7 mouse cellular contexts compared by ENCODE assay signal in genomic region chr4:88938712-88939032, GRCm38 (mm10). TPM values are rescaled to one million over a fixed set of nuclear protein-coding genes. Genes with fewer than 3 reads are reported as not detected.
DNase-seq lines count a peak whose midpoint lies in the region; ATAC-seq and TF ChIP-seq lines count a peak whose summit lies in the region.

No protein-coding gene starts in this region.

- no peak for TF ChIP-seq CTCF in lung, embryonic 14.5 days (IDR thresholded peaks at IDR 0.05; ENCODE audit: low read depth)

- no peaks in the 10 kb centered on the region for H3K9me3 ChIP-seq in lung, embryonic 14.5 days (ENCODE audit: low read depth, low read length)
- H3K9me3 ChIP-seq in embryonic facial prominence, embryonic 15.5 days (replicated peaks): no peaks in the 10 kb centered on the region
- H3K9me3 ChIP-seq in intestine, embryonic 14.5 days (ENCODE audit: control insufficient read depth, low read length): no peaks in the 10 kb centered on the region
- no peaks in the 10 kb centered on the region for H3K9me3 ChIP-seq in neural tube, embryonic 13.5 days

- no peaks in the 10 kb centered on the region for H3K4me1 ChIP-seq in lung, embryonic 14.5 days (ENCODE audit: insufficient read depth)
- peaks cover 8% of the 10 kb centered on the region for H3K4me1 ChIP-seq in embryonic facial prominence, embryonic 15.5 days
- no peaks in the 10 kb centered on the region for H3K4me1 ChIP-seq in intestine, embryonic 14.5 days (replicated peaks; ENCODE audit: control insufficient read depth, insufficient read depth, low read length)
- H3K4me1 ChIP-seq in neural tube, embryonic 13.5 days (replicated peaks): no peaks in the 10 kb centered on the region; the same call in 1 of the 2 replicates

- no peak for DNase-seq in lung, embryonic 14.5 days
- no peak for DNase-seq in lung, postnatal 36 days
- DNase-seq in intestine, embryonic 14.5 days (ENCODE audit: low spot score): peak; percentile 81
- no peak for DNase-seq in urinary bladder, postnatal 10 days (ENCODE audit: low spot score)
- no peak for DNase-seq in Muller cell, postnatal 12 days (ENCODE audit: inconsistent ontology term)

- 9% methylated on average over 11 of the region's 11 CpGs for WGBS in lung, embryonic 14.5 days
- 5% methylated on average over 11 of the region's 11 CpGs for WGBS in embryonic facial prominence, embryonic 15.5 days
- WGBS in intestine, embryonic 14.5 days: 9% methylated on average over 11 of the region's 11 CpGs
- 6% methylated on average over 11 of the region's 11 CpGs for WGBS in neural tube, embryonic 13.5 days

- H3K27me3 ChIP-seq in lung, embryonic 14.5 days (ENCODE audit: insufficient read depth, low read length): peaks cover 29% of the 10 kb centered on the region
- H3K27me3 ChIP-seq in embryonic facial prominence, embryonic 15.5 days: peaks cover 25% of the 10 kb centered on the region
- peaks cover 43% of the 10 kb centered on the region for H3K27me3 ChIP-seq in intestine, embryonic 14.5 days (replicated peaks; ENCODE audit: control insufficient read depth, insufficient read depth, low read length)
- H3K27me3 ChIP-seq in neural tube, embryonic 13.5 days: peaks cover 39% of the 10 kb centered on the region

- H3K9ac ChIP-seq in lung, embryonic 14.5 days: peak overlapping the region; percentile 61
- H3K9ac ChIP-seq in embryonic facial prominence, embryonic 15.5 days: no peak overlapping the region
- H3K9ac ChIP-seq in intestine, embryonic 14.5 days (ENCODE audit: low read length): peak overlapping the region; percentile 29; the same call in 1 of the 2 replicates
- H3K9ac ChIP-seq in neural tube, embryonic 13.5 days: peak overlapping the region; percentile 76

- H3K4me3 ChIP-seq in lung, embryonic 14.5 days (ENCODE audit: low read depth, low read length): peak overlapping the region; percentile 64
- H3K4me3 ChIP-seq in embryonic facial prominence, embryonic 15.5 days (replicated peaks): peak overlapping the region; percentile 61
- peak overlapping the region; percentile 43 for H3K4me3 ChIP-seq in intestine, embryonic 14.5 days (ENCODE audit: low read depth, low read length)
- H3K4me3 ChIP-seq in neural tube, embryonic 13.5 days: peak overlapping the region; percentile 63

- peak overlapping the region; percentile 88 for H3K4me2 ChIP-seq in lung, embryonic 14.5 days
- peak overlapping the region; percentile 92 for H3K4me2 ChIP-seq in embryonic facial prominence, embryonic 15.5 days (replicated peaks)
- H3K4me2 ChIP-seq in intestine, embryonic 14.5 days (ENCODE audit: low read length): peak overlapping the region; percentile 75
- peak overlapping the region; percentile 86 for H3K4me2 ChIP-seq in neural tube, embryonic 13.5 days

- ATAC-seq in lung, embryonic 14.5 days (ENCODE audit: insufficient read depth): peak; percentile 67; the same call in 1 of the 2 replicates
- no peak; the same call in 1 of the 2 replicates for ATAC-seq in embryonic facial prominence, embryonic 15.5 days (ENCODE audit: insufficient number of reproducible peaks, low FRiP score, low TSS enrichment, low read depth)
- peak; percentile 82 for ATAC-seq in intestine, embryonic 14.5 days (replicated peaks; ENCODE audit: low FRiP score, low TSS enrichment, low read depth)
- ATAC-seq in neural tube, embryonic 13.5 days (ENCODE audit: low read depth): peak; percentile 76; the same call in 1 of the 2 replicates

- no peak overlapping the region for H3K27ac ChIP-seq in lung, embryonic 14.5 days (ENCODE audit: low read depth)
- H3K27ac ChIP-seq in embryonic facial prominence, embryonic 15.5 days (replicated peaks): peak overlapping the region; percentile 69
- H3K27ac ChIP-seq in intestine, embryonic 14.5 days (ENCODE audit: low read depth): no peak overlapping the region; the same call in 1 of the 2 replicates
- H3K27ac ChIP-seq in neural tube, embryonic 13.5 days (replicated peaks): peak overlapping the region; percentile 75

- H3K36me3 ChIP-seq in lung, embryonic 14.5 days (ENCODE audit: insufficient read depth): no peaks in the 10 kb centered on the region
- no peaks in the 10 kb centered on the region for H3K36me3 ChIP-seq in embryonic facial prominence, embryonic 15.5 days
- H3K36me3 ChIP-seq in intestine, embryonic 14.5 days (ENCODE audit: control insufficient read depth, insufficient read depth, low read length): no peaks in the 10 kb centered on the region
- H3K36me3 ChIP-seq in neural tube, embryonic 13.5 days: no peaks in the 10 kb centered on the region

RNA-seq across cellular contexts. Expression of gene Ifne, which starts 58.7 kb away (rescaled TPM):
- polyA plus RNA-seq in lung, embryonic 14.5 days (2014; fragmentation: Nextera tagmentation; extraction: Ambion mirVana): not detected in 2 replicates
- polyA plus RNA-seq in embryonic facial prominence, embryonic 15.5 days (2015; fragmentation: Nextera tagmentation; extraction: Ambion mirVana): not detected in 2 replicates
- not detected in 2 replicates for polyA plus RNA-seq in intestine, embryonic 14.5 days (2014; fragmentation: Nextera tagmentation; extraction: Ambion mirVana)
- polyA plus RNA-seq in neural tube, embryonic 13.5 days (2015; fragmentation: Nextera tagmentation; extraction: Ambion mirVana): not detected in 2 replicates

Comparison
In these comparisons a context has a peak if more than half of its experiments do, and no peak if none do; other contexts are left out.
1. H3K27ac ChIP-seq: peak in embryonic facial prominence, embryonic 15.5 days (single experiment) and neural tube, embryonic 13.5 days (single experiment); none in lung, embryonic 14.5 days (single experiment) and intestine, embryonic 14.5 days (single experiment).
2. Peak in every context shown above with its lines, with median percentiles within 50 percentile points of each other: H3K4me2 ChIP-seq and H3K4me3 ChIP-seq.